14 mouse cellular contexts compared by ENCODE assay signal in genomic region chr7:90124991-90125390, GRCm38 (mm10). TPM values are rescaled to one million over a fixed set of nuclear protein-coding genes. Genes with fewer than 3 reads are reported as not detected.
A peak's percentile ranks its signal among the peaks of the same experiment; 100 is the strongest.
DNase-seq lines count a peak whose midpoint lies in the region; ATAC-seq lines count a peak whose summit lies in the region.
"Had no signal": no experiment of that assay in that cellular context is flagged by ENCODE, and none has a peak within 500 bp of the region (broad histone marks: within the 10 kb centered on the region; RNA-seq: fewer than 3 reads in every experiment).

No protein-coding gene starts in this region.

- peak overlapping the region; percentile 39; the same call in 1 of the 2 replicates for H3K27ac ChIP-seq in intestine, embryonic 16.5 days (ENCODE audit: low read length)
- no peak overlapping the region for H3K27ac ChIP-seq in intestine, embryonic 15.5 days
- H3K27ac ChIP-seq in heart, embryonic 14.5 days (replicated peaks in 1 of 2; ENCODE audit: control insufficient read depth in 1 of 2, insufficient read depth in 1 of 2, low read depth in 2 of 2, low read length in 2 of 2), result peak overlapping the region; percentile 55 to 79
- H3K27ac ChIP-seq in hindbrain, embryonic 16.5 days (ENCODE audit: low read depth, low read length), result no peak overlapping the region

- DNase-seq in fibroblast of lung, adult 2 months (ENCODE audit: low read depth), result peak; percentile 83
- DNase-seq in lung, postnatal 14 days, result peak; percentile 65
- no peak for DNase-seq in thymus, adult 18-20 months
- DNase-seq: adrenal gland, adult 2 months; B cell, adult 2 months; liver; spleen, adult 18-20 months; thymus, postnatal 25 days had no signal

- no peaks in the 10 kb centered on the region for H3K36me3 ChIP-seq in intestine, embryonic 16.5 days (ENCODE audit: control insufficient read depth, insufficient read depth, low read length)
- H3K36me3 ChIP-seq in intestine, embryonic 15.5 days, result peaks cover 4% of the 10 kb centered on the region; the same call in 1 of the 2 replicates
- H3K36me3 ChIP-seq in heart, embryonic 14.5 days (ENCODE audit: control insufficient read depth, insufficient read depth, low read length), result no peaks in the 10 kb centered on the region
- no peaks in the 10 kb centered on the region for H3K36me3 ChIP-seq in hindbrain, embryonic 16.5 days (ENCODE audit: control insufficient read depth, insufficient read depth, low read length)

- no peak overlapping the region for H3K9ac ChIP-seq in intestine, embryonic 16.5 days (ENCODE audit: low read depth, low read length)
- H3K9ac ChIP-seq in intestine, embryonic 15.5 days, result no peak overlapping the region
- no peak overlapping the region for H3K9ac ChIP-seq in heart, embryonic 14.5 days (ENCODE audit: low read length)
- no peak overlapping the region for H3K9ac ChIP-seq in hindbrain, embryonic 16.5 days (ENCODE audit: low read depth, low read length)

- H3K27me3 ChIP-seq in intestine, embryonic 16.5 days (replicated peaks; ENCODE audit: control insufficient read depth, insufficient read depth, low read length), result no peaks in the 10 kb centered on the region
- H3K27me3 ChIP-seq in intestine, embryonic 15.5 days (replicated peaks), result no peaks in the 10 kb centered on the region
- H3K27me3 ChIP-seq in heart, embryonic 14.5 days (ENCODE audit: control insufficient read depth, insufficient read depth, low read length), result no peaks in the 10 kb centered on the region
- H3K27me3 ChIP-seq in hindbrain, embryonic 16.5 days (replicated peaks; ENCODE audit: control insufficient read depth, insufficient read depth, low read length), result no peaks in the 10 kb centered on the region

- H3K4me2 ChIP-seq in intestine, embryonic 16.5 days (ENCODE audit: low read depth, low read length), result no peak overlapping the region
- no peak overlapping the region for H3K4me2 ChIP-seq in intestine, embryonic 15.5 days (replicated peaks)
- no peak overlapping the region for H3K4me2 ChIP-seq in heart, embryonic 14.5 days (ENCODE audit: low read length)
- H3K4me2 ChIP-seq in hindbrain, embryonic 16.5 days (ENCODE audit: low read length), result no peak overlapping the region

- H3K4me1 ChIP-seq in intestine, embryonic 16.5 days (ENCODE audit: control insufficient read depth, insufficient read depth, low read length), result 0 out of 2 replicates have a peak, but pooled peaks cover 8% of the 10 kb centered on the region
- H3K4me1 ChIP-seq in intestine, embryonic 15.5 days (replicated peaks), result no peaks in the 10 kb centered on the region
- peaks cover 0 to 24% of the 10 kb centered on the region in 2 experiments; a peak in 3 of 4 replicates for H3K4me1 ChIP-seq in heart, embryonic 14.5 days (ENCODE audit: control insufficient read depth in 2 of 2, insufficient read depth in 2 of 2, low read length in 2 of 2)
- H3K4me1 ChIP-seq in hindbrain, embryonic 16.5 days (ENCODE audit: control insufficient read depth, insufficient read depth, low read depth, low read length), result no peaks in the 10 kb centered on the region; the same call in 1 of the 2 replicates

- no peaks in the 10 kb centered on the region for H3K9me3 ChIP-seq in intestine, embryonic 16.5 days (ENCODE audit: control insufficient read depth, low read length)
- no peaks in the 10 kb centered on the region for H3K9me3 ChIP-seq in intestine, embryonic 15.5 days
- no peaks in the 10 kb centered on the region for H3K9me3 ChIP-seq in heart, embryonic 14.5 days (ENCODE audit: control insufficient read depth, low read length)
- no peaks in the 10 kb centered on the region for H3K9me3 ChIP-seq in hindbrain, embryonic 16.5 days (ENCODE audit: control insufficient read depth, low read length)

- WGBS in intestine, embryonic 16.5 days, result 72% methylated on average over 5 of the region's 5 CpGs
- 64% methylated on average over 5 of the region's 5 CpGs for WGBS in intestine, embryonic 15.5 days
- WGBS in heart, embryonic 14.5 days, result 44% methylated on average over 5 of the region's 5 CpGs
- 88% methylated on average over 5 of the region's 5 CpGs for WGBS in hindbrain, embryonic 16.5 days

- no peak overlapping the region for H3K4me3 ChIP-seq in intestine, embryonic 16.5 days (ENCODE audit: low read length)
- no peak overlapping the region for H3K4me3 ChIP-seq in intestine, embryonic 15.5 days (replicated peaks)
- H3K4me3 ChIP-seq in heart, embryonic 14.5 days (ENCODE audit: control insufficient read depth in 1 of 2, insufficient read depth in 1 of 2, low read depth in 1 of 2, low read length in 2 of 2), result no peak overlapping the region
- H3K4me3 ChIP-seq in hindbrain, embryonic 16.5 days (ENCODE audit: low read length), result no peak overlapping the region

- no peak for ATAC-seq in intestine, embryonic 16.5 days
- no peak for ATAC-seq in intestine, embryonic 15.5 days
- ATAC-seq in heart, embryonic 14.5 days (ENCODE audit: insufficient number of reproducible peaks, insufficient read depth, low FRiP score, low read depth), result no peak
- no peak for ATAC-seq in hindbrain, embryonic 16.5 days
- no peak for ATAC-seq in erythroblast, adult 5-6 weeks (replicated peaks; ENCODE audit: low FRiP score, poor library complexity, severe bottlenecking)
- ATAC-seq: midbrain, embryonic 16.5 days had no signal

RNA-seq across cellular contexts. Expression of gene Picalm, which starts 5.0 kb away (rescaled TPM):
- 25.5 and 27.0 TPM in 2 replicates for polyA plus RNA-seq in intestine, embryonic 16.5 days (2015; fragmentation: Nextera tagmentation; extraction: Ambion mirVana)
- polyA plus RNA-seq in intestine, embryonic 15.5 days (2015; fragmentation: Nextera tagmentation; extraction: Ambion mirVana), result 30.8 and 33.3 TPM in 2 replicates
- polyA plus RNA-seq in heart, embryonic 14.5 days (2014; fragmentation: Nextera tagmentation; extraction: Ambion mirVana), result 42.4 and 44.4 TPM in 2 replicates
- polyA plus RNA-seq in hindbrain, embryonic 16.5 days (2015; fragmentation: Nextera tagmentation; extraction: Ambion mirVana), result 34.4 and 35.6 TPM in 2 replicates
- total RNA-seq in erythroblast, adult 5-6 weeks (2015; ENCODE audit: low replicate concordance), result 800 and 869 TPM in 2 replicates
- total RNA-seq in erythroblast, adult 5-6 weeks (2017; ENCODE audit: low replicate concordance), result 1,037 and 1,102 TPM in 2 replicates

Comparison
In these comparisons a context has a peak if more than half of its experiments do, and no peak if none do; other contexts are left out.
1. H3K27ac ChIP-seq: peak in intestine, embryonic 16.5 days (single experiment) and heart, embryonic 14.5 days (2 of 2); none in intestine, embryonic 15.5 days (single experiment) and hindbrain, embryonic 16.5 days (single experiment).
2. DNase-seq: peak in fibroblast of lung, adult 2 months (single experiment) and lung, postnatal 14 days (single experiment); none in thymus, adult 18-20 months (0 of 2).